Mouse (Mus musculus) bone marrow macrophage, adult 2 months (primary cell): ENCODE measurements around the gene Wdr17.

Experiments
- CTCF ChIP-seq: IDR thresholded peaks from 2 replicates; pipeline ENCODE4 v1.5.1; 2012; ENCODE audit warnings: low read depth, mild to moderate bottlenecking, low read length, moderate library complexity
- POLR2A ChIP-seq: IDR thresholded peaks from 2 replicates; pipeline ENCODE4 v1.6.1; 2012; ENCODE audit warnings: mild to moderate bottlenecking, low read depth, low read length, borderline replicate concordance

DNA sequence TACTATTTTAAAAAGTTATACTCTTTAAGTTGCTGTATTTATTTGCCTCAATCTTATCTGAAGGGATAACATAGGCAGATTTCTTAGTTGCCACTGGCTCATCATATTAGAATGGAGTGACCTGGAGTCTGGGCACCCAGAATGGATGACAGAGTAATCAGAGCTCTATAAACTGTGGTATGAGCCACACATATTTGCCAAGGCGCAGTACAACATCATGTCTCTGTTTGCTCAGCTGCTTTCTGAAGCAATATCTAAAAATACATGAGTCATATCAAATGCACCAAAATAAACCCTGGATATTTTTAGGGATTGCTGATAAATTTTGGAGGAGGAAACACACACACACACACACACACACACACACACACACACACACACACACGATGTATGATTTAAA lies 277.6 kb downstream of the Wdr17 start:
- no peak for TF ChIP-seq POLR2A
- TF ChIP-seq CTCF, result no peak
